Mouse (Mus musculus) CD8-positive naive resting alpha-beta T cell, adult 57 days (primary cell): ENCODE data around the gene Tcea3. TPM values are rescaled to one million over a fixed set of nuclear protein-coding genes. Genes with fewer than 3 reads are reported as not detected.

ENCODE experiments used
- total RNA-seq: library from RNA; stranded (reverse); gene quantifications from one replicate; pipeline ENCODE4 v1.2.4, GENCODE M21; 2023

The Tcea3 gene
- 0.98 TPM for total RNA-seq

GRCm38 (mm10) chr4:136247729-136248463 lies at the start of gene Tcea3:
Tcea3 (plus strand) TSS chr4:136247729.

GRCm38 (mm10) chr4:136206033-136206893 lies 41.3 kb upstream of the Tcea3 start, which contains the start of gene Asap3:
Asap3 (plus strand) TSS chr4:136206365.

DNA sequence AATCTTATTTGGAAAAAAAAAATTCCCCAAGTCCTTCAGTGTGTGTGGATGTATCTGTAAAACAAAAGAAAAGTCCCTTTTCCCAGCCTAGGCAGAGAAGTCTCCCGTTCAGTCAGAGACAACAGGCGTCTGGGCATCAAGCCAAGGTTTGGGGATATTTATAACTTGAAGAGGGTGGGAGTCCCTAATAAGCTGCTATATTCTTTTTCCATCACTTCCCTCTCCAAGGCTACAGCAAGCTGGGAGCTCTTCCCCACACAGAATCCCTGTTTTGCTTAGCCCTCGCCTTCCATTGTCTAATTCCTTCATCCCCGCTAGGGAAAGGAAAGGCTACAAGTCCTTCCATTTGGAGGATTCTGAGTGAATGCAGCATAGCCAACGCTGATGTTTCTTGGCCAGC lies 36.9 kb downstream of the Tcea3 start, which contains the start of gene Zfp46:
Gene Zfp46 (plus strand): TSS at position 229 of the 400 bp plus-strand sequence.

GRCm38 (mm10) chr4:136310229-136311041 lies 62.9 kb downstream of the Tcea3 start, which contains the start of gene Hnrnpr:
Hnrnpr (plus strand) TSS chr4:136310942.

Other genes starting within 250 kb of the Tcea3 start
- gene Eloa, start 226.0 kb upstream of the Tcea3 start, total RNA-seq: 37.6 TPM
- 1,297 TPM for gene Rpl11, start 194.3 kb upstream of the Tcea3 start, total RNA-seq
- gene Id3, start 104.2 kb upstream of the Tcea3 start, total RNA-seq: 24.1 TPM
- 25.4 TPM for gene E2f2, start 75.3 kb upstream of the Tcea3 start, total RNA-seq
- 0.15 TPM for gene Asap3, start 41.4 kb upstream of the Tcea3 start, total RNA-seq
- 10.0 TPM for gene Zfp46, start 37.0 kb downstream of the Tcea3 start, total RNA-seq
- 119 TPM for gene Hnrnpr, start 63.2 kb downstream of the Tcea3 start, total RNA-seq
- not detected for gene Htr1d, start 175.8 kb downstream of the Tcea3 start, total RNA-seq
- gene 6030445D17Rik, start 214.5 kb downstream of the Tcea3 start, total RNA-seq: not detected
- gene Luzp1, start 222.0 kb downstream of the Tcea3 start, total RNA-seq: 3.4 TPM